Mouse (Mus musculus): ENCODE data around the gene BC100530. TPM values are rescaled to one million over a fixed set of nuclear protein-coding genes. Genes with fewer than 3 reads are reported as not detected.
"Not testable (repeated sequence)": the region's sequence is repeated elsewhere in the genome, so short reads cannot be mapped to it uniquely, and the experiment has no call there.

Gene BC100530
- 66.6 and 90.6 TPM in 2 replicates for polyA plus RNA-seq (2015; fragmentation: Nextera tagmentation; extraction: Ambion mirVana)

DNA sequence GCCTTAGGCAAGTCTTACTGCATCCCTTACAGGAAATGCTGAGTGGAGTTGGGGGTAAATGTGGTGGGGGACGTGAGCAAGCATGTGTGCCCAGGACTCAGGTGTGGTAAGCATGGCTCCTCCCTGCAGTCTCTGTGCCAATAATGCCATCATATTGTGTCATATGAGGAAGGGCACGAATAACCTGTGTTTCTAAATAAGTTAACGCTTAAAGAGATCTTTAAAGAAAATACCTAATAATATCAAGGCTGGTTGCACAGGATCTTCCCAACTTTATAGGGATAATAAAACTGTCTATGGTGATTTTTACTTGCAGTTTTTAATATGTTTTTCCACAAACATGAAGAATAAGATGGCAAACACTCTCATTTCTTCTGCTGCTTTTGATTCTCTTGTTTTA, at the start of gene BC100530:
Gene BC100530 (minus strand): TSS at position 101 of the 400 bp plus-strand sequence.
- H3K4me3 ChIP-seq (replicated peaks; ENCODE audit: low read length); H3K27me3 ChIP-seq (ENCODE audit: control insufficient read depth, insufficient read depth, low read length); ATAC-seq (ENCODE audit: insufficient read depth, low FRiP score); H3K9me3 ChIP-seq (replicated peaks; ENCODE audit: control insufficient read depth, low read length); H3K36me3 ChIP-seq (ENCODE audit: control insufficient read depth, insufficient read depth, low read length); H3K4me1 ChIP-seq (ENCODE audit: control insufficient read depth, insufficient read depth, low read length); H3K4me2 ChIP-seq (ENCODE audit: low read depth, low read length); H3K27ac ChIP-seq (ENCODE audit: low read length); H3K9ac ChIP-seq (ENCODE audit: low read length): not testable (repeated sequence)
- WGBS = 77% methylated on average over 3 of the region's 3 CpGs

DNA sequence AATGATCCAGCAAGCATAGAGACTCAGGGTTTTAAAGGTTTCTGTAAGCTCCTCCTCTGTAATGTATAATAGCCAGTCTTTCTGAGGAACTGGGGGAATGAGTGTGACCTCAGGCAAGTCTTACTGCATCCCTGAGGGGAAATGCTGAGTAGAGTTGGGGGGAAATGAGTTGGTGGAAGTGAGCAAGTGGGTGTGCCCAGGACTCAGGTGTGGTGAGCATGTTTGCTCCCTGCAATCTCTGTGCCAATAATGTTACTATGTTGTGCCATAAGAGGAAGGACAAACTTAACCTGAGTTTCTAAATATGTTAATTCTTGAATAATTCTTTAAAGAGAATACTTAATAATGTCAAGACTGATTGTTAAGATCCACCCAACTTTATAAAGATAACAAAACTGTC, 40.8 kb upstream of the BC100530 start, which contains the start of gene Stfa2:
Gene Stfa2 (minus strand): TSS at position 101 of the 400 bp plus-strand sequence.
- H3K4me2 ChIP-seq (ENCODE audit: low read depth, low read length) = no peak within 1 kb of the TSS
- H3K27me3 ChIP-seq (ENCODE audit: control insufficient read depth, insufficient read depth, low read length) = no peaks in the 10 kb centered on the region
- no peak within 1 kb of the TSS for H3K27ac ChIP-seq (ENCODE audit: low read length)
- no peaks in the 10 kb centered on the region for H3K36me3 ChIP-seq (ENCODE audit: control insufficient read depth, insufficient read depth, low read length)
- no peaks in the 10 kb centered on the region for H3K9me3 ChIP-seq (replicated peaks; ENCODE audit: control insufficient read depth, low read length)
- no peak for ATAC-seq (ENCODE audit: insufficient read depth, low FRiP score)
- no peaks in the 10 kb centered on the region for H3K4me1 ChIP-seq (ENCODE audit: control insufficient read depth, insufficient read depth, low read length)
- H3K4me3 ChIP-seq (replicated peaks; ENCODE audit: low read length) = no peak within 1 kb of the TSS
- H3K9ac ChIP-seq (ENCODE audit: low read length) = no peak within 1 kb of the TSS

DNA sequence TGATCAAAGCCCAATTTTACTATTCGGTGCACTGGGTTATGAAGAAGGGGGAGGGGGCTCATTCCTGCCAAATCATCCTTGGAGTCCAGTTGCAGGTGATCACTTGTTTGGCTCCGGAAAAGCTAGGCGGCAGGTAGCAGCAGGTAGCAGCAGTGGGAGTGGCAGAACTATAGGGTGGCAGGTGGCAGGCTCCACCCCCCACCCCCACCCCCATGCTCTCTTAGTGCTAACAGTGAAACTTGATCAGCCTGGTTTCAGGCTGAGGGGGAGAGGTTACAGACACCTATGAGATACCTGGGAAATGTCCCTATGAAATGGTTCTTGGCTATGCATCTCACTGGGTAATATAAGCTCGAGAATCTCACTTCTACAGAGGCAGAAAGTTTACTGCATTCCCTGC, 21.5 kb upstream of the BC100530 start:
- Histone ChIP-seq H3K9me3 (replicated peaks; ENCODE audit: control insufficient read depth, low read length) (no peaks in the 10 kb centered on the region), H3K27ac (ENCODE audit: low read length) (no peak overlapping the region; the same call in 1 of the 2 replicates), H3K4me1 (ENCODE audit: control insufficient read depth, insufficient read depth, low read length) (no peaks in the 10 kb centered on the region), H3K27me3 (ENCODE audit: control insufficient read depth, insufficient read depth, low read length) (no peaks in the 10 kb centered on the region), H3K4me3 (replicated peaks; ENCODE audit: low read length) (no peak overlapping the region), H3K36me3 (ENCODE audit: control insufficient read depth, insufficient read depth, low read length) (no peaks in the 10 kb centered on the region), H3K9ac (ENCODE audit: low read length) (no peak overlapping the region), H3K4me2 (ENCODE audit: low read depth, low read length) (peak overlapping the region; percentile 9; the same call in 1 of the 2 replicates)
- WGBS = 14% methylated on average over 4 of the region's 4 CpGs
- ATAC-seq (ENCODE audit: insufficient read depth, low FRiP score) = peak; percentile 66; the same call in 1 of the 2 replicates

DNA sequence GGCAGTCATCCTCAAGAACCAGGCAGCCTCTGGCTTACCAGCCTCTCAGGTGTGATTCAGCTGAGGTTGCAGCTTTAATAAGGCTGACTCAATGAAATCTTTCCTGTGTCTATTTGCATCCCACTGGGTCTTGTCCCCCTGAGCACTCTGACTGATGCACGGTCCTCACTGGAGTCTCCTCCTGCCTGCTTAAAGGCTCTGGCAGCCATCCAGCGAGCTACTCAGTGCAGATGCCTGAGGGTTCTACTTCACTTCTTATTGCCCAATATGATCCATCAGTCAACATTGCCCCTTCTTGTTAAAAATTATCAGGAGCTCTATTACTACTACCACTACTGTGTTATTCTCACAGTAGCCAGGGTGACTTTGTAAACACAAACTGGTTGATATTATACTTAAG, 30.4 kb downstream of the BC100530 start:
- H3K4me3 ChIP-seq (replicated peaks; ENCODE audit: low read length) = no peak overlapping the region
- no peak overlapping the region for H3K4me2 ChIP-seq (ENCODE audit: low read depth, low read length)
- 59% methylated on average over 2 of the region's 2 CpGs for WGBS
- no peaks in the 10 kb centered on the region for H3K9me3 ChIP-seq (replicated peaks; ENCODE audit: control insufficient read depth, low read length)
- no peaks in the 10 kb centered on the region for H3K27me3 ChIP-seq (ENCODE audit: control insufficient read depth, insufficient read depth, low read length)
- ATAC-seq (ENCODE audit: insufficient read depth, low FRiP score) = no peak
- no peaks in the 10 kb centered on the region for H3K4me1 ChIP-seq (ENCODE audit: control insufficient read depth, insufficient read depth, low read length)
- no peak overlapping the region for H3K9ac ChIP-seq (ENCODE audit: low read length)
- H3K36me3 ChIP-seq (ENCODE audit: control insufficient read depth, insufficient read depth, low read length) = no peaks in the 10 kb centered on the region
- no peak overlapping the region for H3K27ac ChIP-seq (ENCODE audit: low read length)

DNA sequence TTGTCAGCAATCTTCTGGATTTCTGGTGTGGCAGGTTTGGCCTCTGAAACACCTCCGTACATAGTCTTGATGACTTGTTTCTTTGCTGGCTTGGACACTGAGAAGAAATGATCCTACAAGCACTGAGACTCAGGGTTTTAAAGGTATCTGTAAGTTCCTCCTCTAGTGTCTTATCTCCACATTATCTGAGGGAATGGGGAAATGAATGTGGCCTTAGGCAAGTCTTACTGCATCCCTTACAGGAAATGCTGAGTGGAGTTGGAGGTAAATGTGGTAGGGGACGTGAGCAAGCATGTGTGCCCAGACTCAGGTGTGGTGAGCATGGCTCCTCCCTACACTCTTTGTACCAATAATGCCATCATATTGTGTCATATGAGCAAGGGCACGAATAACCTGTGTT, 33.3 kb downstream of the BC100530 start, which contains the start of gene BC117090:
Gene BC117090 (minus strand): TSS at position 101 of the 400 bp plus-strand sequence.
- H3K4me1 ChIP-seq (ENCODE audit: control insufficient read depth, insufficient read depth, low read length) = no peaks in the 10 kb centered on the region
- no peaks in the 10 kb centered on the region for H3K9me3 ChIP-seq (replicated peaks; ENCODE audit: control insufficient read depth, low read length)
- no peak within 1 kb of the TSS for H3K9ac ChIP-seq (ENCODE audit: low read length)
- H3K4me3 ChIP-seq (replicated peaks; ENCODE audit: low read length) = no peak within 1 kb of the TSS
- no peak within 1 kb of the TSS for H3K4me2 ChIP-seq (ENCODE audit: low read depth, low read length)
- H3K27ac ChIP-seq (ENCODE audit: low read length) = no peak within 1 kb of the TSS
- ATAC-seq (ENCODE audit: insufficient read depth, low FRiP score) = no peak
- H3K27me3 ChIP-seq (ENCODE audit: control insufficient read depth, insufficient read depth, low read length) = no peaks in the 10 kb centered on the region
- no peaks in the 10 kb centered on the region for H3K36me3 ChIP-seq (ENCODE audit: control insufficient read depth, insufficient read depth, low read length)
- 77% methylated on average over 3 of the region's 3 CpGs for WGBS

DNA sequence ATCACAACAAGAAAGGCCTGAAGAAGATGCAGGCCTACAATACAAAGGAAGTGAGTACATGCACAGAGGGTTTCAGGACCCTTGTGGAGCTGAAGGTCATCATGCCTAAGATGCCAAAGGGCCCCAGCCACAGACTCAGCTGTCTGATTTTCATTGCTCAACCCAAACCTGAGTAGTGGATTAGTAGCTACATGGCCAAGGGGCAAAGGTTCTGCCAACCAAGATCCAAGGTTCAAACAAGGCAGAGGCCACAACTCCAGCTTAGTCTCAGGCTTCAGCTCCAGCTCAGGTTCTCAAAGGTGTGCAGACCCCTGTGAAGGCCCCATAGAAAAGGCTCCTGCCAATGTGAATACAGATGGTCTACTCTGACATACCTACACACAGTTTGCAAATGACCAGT, 48.3 kb downstream of the BC100530 start:
- no peak overlapping the region for H3K4me3 ChIP-seq (replicated peaks; ENCODE audit: low read length)
- no peaks in the 10 kb centered on the region for H3K9me3 ChIP-seq (replicated peaks; ENCODE audit: control insufficient read depth, low read length)
- H3K4me2 ChIP-seq (ENCODE audit: low read depth, low read length) = no peak overlapping the region
- no peaks in the 10 kb centered on the region for H3K27me3 ChIP-seq (ENCODE audit: control insufficient read depth, insufficient read depth, low read length)
- H3K36me3 ChIP-seq (ENCODE audit: control insufficient read depth, insufficient read depth, low read length) = no peaks in the 10 kb centered on the region
- no peak for ATAC-seq (ENCODE audit: insufficient read depth, low FRiP score)
- H3K4me1 ChIP-seq (ENCODE audit: control insufficient read depth, insufficient read depth, low read length) = no peaks in the 10 kb centered on the region
- no peak overlapping the region for H3K9ac ChIP-seq (ENCODE audit: low read length)
- no peak overlapping the region for H3K27ac ChIP-seq (ENCODE audit: low read length)

DNA sequence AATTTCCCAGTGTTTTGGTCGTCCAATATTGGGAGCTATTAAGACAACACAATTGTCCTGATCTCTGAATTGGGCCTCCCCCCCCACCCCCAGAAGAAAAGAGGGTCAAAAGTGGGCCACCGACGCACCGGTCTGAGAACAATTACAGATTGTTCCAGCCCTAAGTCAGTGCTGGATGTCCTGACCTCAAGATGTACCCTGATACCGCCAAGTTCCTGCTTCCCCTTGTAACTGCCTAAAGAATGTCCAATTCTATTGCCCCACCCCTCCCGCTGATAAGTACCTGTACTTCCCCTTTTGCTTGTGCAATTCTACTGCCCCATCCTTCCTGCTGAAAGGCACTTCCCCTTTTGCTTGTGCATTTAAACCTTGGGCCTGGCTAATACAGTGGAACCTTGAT, 51.4 kb downstream of the BC100530 start:
- not testable (repeated sequence) for ATAC-seq (ENCODE audit: insufficient read depth, low FRiP score); H3K4me2 ChIP-seq (ENCODE audit: low read depth, low read length); H3K36me3 ChIP-seq (ENCODE audit: control insufficient read depth, insufficient read depth, low read length); H3K4me1 ChIP-seq (ENCODE audit: control insufficient read depth, insufficient read depth, low read length); H3K9ac ChIP-seq (ENCODE audit: low read length); H3K9me3 ChIP-seq (replicated peaks; ENCODE audit: control insufficient read depth, low read length); H3K27me3 ChIP-seq (ENCODE audit: control insufficient read depth, insufficient read depth, low read length); H3K27ac ChIP-seq (ENCODE audit: low read length); H3K4me3 ChIP-seq (replicated peaks; ENCODE audit: low read length)
- WGBS = 77% methylated on average over 6 of the region's 6 CpGs

Other genes starting within 250 kb of the BC100530 start
- 34.9 and 39.6 TPM in 2 replicates for gene Csta1, start 236.5 kb downstream of the BC100530 start, polyA plus RNA-seq (2015; fragmentation: Nextera tagmentation; extraction: Ambion mirVana)
- 11.7 and 17.5 TPM in 2 replicates for gene Stfa2l1, start 210.9 kb downstream of the BC100530 start, polyA plus RNA-seq (2015; fragmentation: Nextera tagmentation; extraction: Ambion mirVana)
- gene Gm5483, start 183.5 kb downstream of the BC100530 start, polyA plus RNA-seq (2015; fragmentation: Nextera tagmentation; extraction: Ambion mirVana) = 28.6 and 48.3 TPM in 2 replicates
- gene Gm5416, start 157.3 kb downstream of the BC100530 start, polyA plus RNA-seq (2015; fragmentation: Nextera tagmentation; extraction: Ambion mirVana) = 2.3 TPM in 1 of 2 replicates, not detected in the other
- gene 2010005H15Rik, start 146.3 kb downstream of the BC100530 start, polyA plus RNA-seq (2015; fragmentation: Nextera tagmentation; extraction: Ambion mirVana) = 4.8 and 11.6 TPM in 2 replicates
- 48.3 and 90.0 TPM in 2 replicates for gene Stfa1, start 90.8 kb downstream of the BC100530 start, polyA plus RNA-seq (2015; fragmentation: Nextera tagmentation; extraction: Ambion mirVana)
- 0.96 and 2.0 TPM in 2 replicates for gene BC117090, start 33.4 kb downstream of the BC100530 start, polyA plus RNA-seq (2015; fragmentation: Nextera tagmentation; extraction: Ambion mirVana)
- 9.1 and 16.2 TPM in 2 replicates for gene Stfa2, start 40.7 kb upstream of the BC100530 start, polyA plus RNA-seq (2015; fragmentation: Nextera tagmentation; extraction: Ambion mirVana)
- 17.3 and 27.0 TPM in 2 replicates for gene Stfa3, start 87.6 kb upstream of the BC100530 start, polyA plus RNA-seq (2015; fragmentation: Nextera tagmentation; extraction: Ambion mirVana)
- gene Casr, start 194.4 kb upstream of the BC100530 start, polyA plus RNA-seq (2015; fragmentation: Nextera tagmentation; extraction: Ambion mirVana) = 0.05 TPM in 2 replicates

Measured in stomach, embryonic 16.5 days (tissue).